Mouse (Mus musculus) heart, embryonic 11.5 days (tissue): ENCODE measurements around the gene Lpcat3. TPM values are rescaled to one million over a fixed set of nuclear protein-coding genes. Genes with fewer than 3 reads are reported as not detected.
"Not testable (repeated sequence)": the region's sequence is repeated elsewhere in the genome, so short reads cannot be mapped to it uniquely, and the experiment has no call there.

Experiments
- ATAC-seq: fragments of 200-750 bp; cut with Nextera tagmentation; replicated peaks from 2 replicates; pipeline ENCODE4 v1.8.0; 2017; ENCODE audit warnings: moderate library complexity; ENCODE audit not compliant: insufficient number of reproducible peaks, low FRiP score, low TSS enrichment
- H3K27ac ChIP-seq: fragments of 300-500 bp; sonication (generic); 2 replicates; pipeline ENCODE4 v1.5.1; 2014; ENCODE audit warnings: mild to moderate bottlenecking, low read depth, low read length
- H3K27me3 ChIP-seq: fragments of 300-500 bp; sonication (generic); 2 replicates; pipeline ENCODE4 v1.6.1; 2014; ENCODE audit warnings: mild to moderate bottlenecking, low read length, mixed read lengths; ENCODE audit not compliant: control insufficient read depth, insufficient read depth
- H3K36me3 ChIP-seq: fragments of 300-500 bp; sonication (generic); 2 replicates; pipeline ENCODE4 v1.6.1; 2014; ENCODE audit warnings: mild to moderate bottlenecking, low read length, moderate library complexity, mixed read lengths; ENCODE audit not compliant: control insufficient read depth, insufficient read depth
- H3K4me1 ChIP-seq: fragments of 300-500 bp; sonication (generic); 2 replicates; pipeline ENCODE4 v1.6.1; 2014; ENCODE audit warnings: low read length; ENCODE audit not compliant: control insufficient read depth, insufficient read depth
- H3K4me2 ChIP-seq: fragments of 300-500 bp; sonication (generic); 2 replicates; pipeline ENCODE4 v1.6.1; 2014; ENCODE audit warnings: mild to moderate bottlenecking, moderate library complexity
- H3K4me3 ChIP-seq: fragments of 300-500 bp; sonication (generic); 2 replicates; pipeline ENCODE4 v1.5.1; 2014; ENCODE audit warnings: low read depth, low read length
- H3K9ac ChIP-seq: fragments of 300-500 bp; sonication (generic); 2 replicates; pipeline ENCODE4 v1.6.1; 2014; ENCODE audit warnings: mild to moderate bottlenecking, low read depth, low read length, moderate library complexity
- H3K9me3 ChIP-seq: fragments of 300-500 bp; sonication (generic); replicated peaks from 2 replicates; pipeline ENCODE4 v1.6.1; 2016; ENCODE audit warnings: low read length; ENCODE audit not compliant: control insufficient read depth
- WGBS: fragments of 180-500 bp; shearing (Covaris S2); extraction: QIAGEN DNeasy Blood & Tissue Kit; methylation state at CpG from one replicate; pipeline ENCODE4 v1.1.7; 2014; ENCODE audit not compliant: insufficient replicate concordance; 5-methylcytosine and 5-hydroxymethylcytosine counted together
- polyA plus RNA-seq: library from polyadenylated mRNA; unstranded; fragments of >200 nt; fragmentation: Nextera tagmentation; extraction: Ambion mirVana; gene quantifications from 2 replicates; pipeline ENCODE4 v1.2.1, GENCODE M21; 2014

The Lpcat3 gene
- polyA plus RNA-seq, 1 experiment from 2014 or later, result 35.5 TPM

DNA sequence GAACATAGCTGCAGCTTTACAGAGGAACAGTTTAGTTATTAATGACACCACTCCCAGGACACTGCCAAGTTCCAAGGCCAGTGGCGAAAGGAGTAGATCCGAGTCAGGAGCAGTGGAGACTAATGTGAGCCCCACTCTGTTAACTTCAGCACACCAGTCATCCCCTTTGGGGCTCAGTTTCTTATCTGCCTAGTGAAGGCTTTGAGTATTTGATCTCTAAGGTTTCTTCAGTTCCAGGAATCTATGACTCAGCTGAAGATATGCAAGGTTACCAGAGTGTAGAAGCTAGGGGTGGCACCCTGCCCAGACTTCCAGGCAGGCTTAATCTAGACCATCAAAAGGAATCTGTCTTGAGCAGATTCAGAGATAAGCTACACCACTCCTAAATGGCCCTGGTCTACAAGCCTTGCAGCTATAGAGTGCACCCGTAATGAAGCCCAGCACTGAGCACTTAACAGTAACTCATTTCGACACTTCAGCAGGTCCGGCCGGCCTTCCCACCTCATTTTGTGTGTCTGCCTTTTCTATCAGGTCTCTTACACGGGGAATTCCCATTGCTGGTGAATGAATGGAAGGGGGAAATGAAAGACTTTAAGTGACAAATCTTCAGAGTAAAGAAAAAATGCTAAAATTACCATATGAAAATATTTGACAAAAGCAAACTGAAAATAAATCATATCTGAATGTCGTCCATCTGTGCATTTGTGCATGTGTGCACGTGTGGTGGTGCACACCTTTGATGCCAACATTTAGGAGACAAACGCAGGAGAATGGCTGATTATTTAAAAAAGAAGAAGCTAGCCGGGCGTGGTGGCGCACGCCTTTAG is 21.0 kb downstream of the Lpcat3 start:
- Histone ChIP-seq H3K9ac (no peak overlapping the region), H3K36me3 (no peaks in the 10 kb centered on the region), H3K27ac (no peak overlapping the region), H3K4me2 (no peak overlapping the region), H3K27me3 (no peaks in the 10 kb centered on the region), H3K4me1 (peaks cover 11% of the 10 kb centered on the region), H3K9me3 (no peaks in the 10 kb centered on the region), H3K4me3 (no peak overlapping the region)
- no peak for ATAC-seq
- 64% methylated on average over 14 of the region's 14 CpGs for WGBS

DNA sequence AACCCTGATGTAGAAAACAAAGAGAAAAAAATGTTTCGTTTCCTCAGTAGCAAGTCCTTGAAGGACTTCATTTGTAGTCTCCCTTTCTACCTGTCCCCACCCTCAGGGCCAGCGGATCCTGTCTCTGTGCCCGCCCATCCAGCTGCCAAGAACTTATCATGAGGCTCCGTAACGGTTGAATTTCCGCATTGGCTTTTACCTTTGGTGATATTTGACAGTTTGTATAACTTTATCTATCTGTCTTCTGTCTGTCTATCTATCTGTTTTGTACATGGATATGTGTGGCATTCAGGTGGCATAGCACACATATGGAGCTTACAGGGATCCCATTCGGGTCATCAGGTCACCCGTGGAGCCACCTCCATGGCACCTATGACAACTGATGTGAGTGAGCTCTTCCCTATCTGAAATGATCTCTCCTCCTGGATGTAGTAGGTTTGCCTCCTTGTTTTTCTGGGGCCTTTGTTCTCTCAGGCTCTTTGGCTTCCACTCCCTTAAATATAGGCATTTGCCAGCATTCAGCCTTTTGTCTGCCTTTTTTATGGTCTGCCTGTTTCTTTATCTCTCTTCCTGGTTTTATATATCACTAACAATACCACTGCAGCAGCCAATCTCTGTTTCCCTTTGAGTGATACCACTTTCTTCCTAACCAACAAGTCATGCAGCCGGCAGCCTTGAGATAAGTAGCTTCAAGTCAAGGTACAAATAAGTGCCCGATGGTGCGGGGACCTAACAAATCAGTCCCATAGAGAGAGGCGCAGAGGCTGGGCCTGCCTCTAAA is 23.0 kb downstream of the Lpcat3 start:
- H3K36me3 ChIP-seq, result no peaks in the 10 kb centered on the region
- no peak overlapping the region for H3K9ac ChIP-seq
- H3K4me2 ChIP-seq, result no peak overlapping the region
- H3K27me3 ChIP-seq, result no peaks in the 10 kb centered on the region
- no peak overlapping the region for H3K27ac ChIP-seq
- H3K4me3 ChIP-seq, result no peak overlapping the region
- H3K9me3 ChIP-seq, result no peaks in the 10 kb centered on the region
- no peak for ATAC-seq
- 77% methylated on average over 12 of the region's 12 CpGs for WGBS
- peaks cover 11% of the 10 kb centered on the region for H3K4me1 ChIP-seq

DNA sequence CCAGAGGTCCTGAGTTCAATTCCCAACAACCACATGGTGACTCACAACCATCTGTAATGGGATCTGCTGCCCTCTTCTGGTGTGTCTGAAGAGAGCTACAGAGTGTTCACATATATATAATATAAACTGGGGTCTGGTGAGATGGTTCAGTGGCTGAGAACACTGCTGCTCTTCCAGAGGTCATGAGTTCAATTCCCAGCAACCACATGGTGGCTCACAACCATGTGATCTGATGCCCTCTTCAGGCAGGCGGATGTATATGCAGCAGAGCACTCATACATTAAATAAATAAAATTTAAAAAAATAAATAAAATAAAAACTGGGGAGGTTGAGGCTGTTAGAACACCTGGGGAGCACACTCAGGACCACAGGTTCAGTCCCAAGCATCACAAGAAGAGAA is 23.8 kb downstream of the Lpcat3 start:
- not testable (repeated sequence) for H3K9ac ChIP-seq, H3K27ac ChIP-seq
- 67% methylated on average over 1 of the region's 1 CpGs for WGBS

GRCm38 (mm10) chr6:124688151-124688758 is 25.4 kb downstream of the Lpcat3 start:
- Histone ChIP-seq H3K27ac (no peak overlapping the region), H3K9ac (no peak overlapping the region), H3K36me3 (no peaks in the 10 kb centered on the region), H3K4me3 (no peak overlapping the region), H3K4me1 (peaks cover 7% of the 10 kb centered on the region), H3K27me3 (no peaks in the 10 kb centered on the region), H3K9me3 (no peaks in the 10 kb centered on the region), H3K4me2 (no peak overlapping the region)
- ATAC-seq, result no peak
- WGBS, result 76% methylated on average over 8 of the region's 8 CpGs

More for the DNA sequence above, 23.8 kb downstream of the Lpcat3 start:
- H3K27me3 ChIP-seq, H3K9me3 ChIP-seq, H3K4me3 ChIP-seq, H3K4me2 ChIP-seq, ATAC-seq, H3K36me3 ChIP-seq: not testable (repeated sequence)
- peaks cover 11% of the 10 kb centered on the region for H3K4me1 ChIP-seq

DNA sequence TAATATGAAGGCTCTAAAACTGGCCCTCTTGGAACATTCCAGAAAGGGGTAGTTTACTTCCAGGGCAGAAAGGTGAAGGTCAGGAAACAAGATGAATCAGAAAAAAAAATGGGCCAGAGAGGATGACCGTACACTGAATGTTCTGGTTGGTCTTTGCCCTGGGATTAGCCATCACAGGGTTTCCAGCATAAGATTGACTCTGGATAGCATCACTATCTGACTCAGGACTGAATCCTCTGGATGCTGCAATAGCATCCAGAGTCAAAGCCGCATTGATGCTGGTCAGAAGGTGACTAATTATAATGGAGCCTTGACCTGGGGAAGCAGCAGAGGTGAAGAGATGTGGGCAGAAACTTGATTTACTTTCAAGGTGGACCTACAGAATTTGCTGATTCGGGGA is 26.2 kb downstream of the Lpcat3 start:
- Histone ChIP-seq H3K36me3 (no peaks in the 10 kb centered on the region), H3K4me3 (no peak overlapping the region), H3K27ac (no peak overlapping the region), H3K27me3 (no peaks in the 10 kb centered on the region), H3K9me3 (no peaks in the 10 kb centered on the region), H3K9ac (no peak overlapping the region), H3K4me2 (no peak overlapping the region), H3K4me1 (peaks cover under 1% of the 10 kb centered on the region)
- WGBS, result 91% methylated on average over 3 of the region's 3 CpGs
- no peak for ATAC-seq

DNA sequence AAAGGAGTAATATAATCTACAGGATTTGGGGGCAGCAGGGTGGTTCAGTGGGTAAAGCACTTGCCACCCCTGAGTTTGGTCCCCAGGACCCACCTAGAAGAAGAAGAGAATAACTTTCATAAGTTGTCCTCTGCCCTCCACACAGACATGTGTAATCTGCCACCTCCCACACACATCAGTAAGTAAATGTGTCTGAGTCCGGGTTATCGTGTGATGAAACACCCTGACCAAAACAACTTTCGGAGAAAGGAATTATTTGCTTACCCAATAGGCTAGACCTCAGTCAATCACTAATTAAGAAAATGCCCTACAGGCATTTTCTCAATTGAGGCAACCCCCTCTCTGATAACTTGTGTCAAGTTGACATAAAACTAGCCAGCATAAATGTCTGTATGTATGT is 27.7 kb downstream of the Lpcat3 start:
- Histone ChIP-seq H3K9ac (no peak overlapping the region), H3K9me3 (no peaks in the 10 kb centered on the region), H3K4me3 (no peak overlapping the region), H3K4me2 (no peak overlapping the region), H3K27ac (no peak overlapping the region), H3K36me3 (no peaks in the 10 kb centered on the region), H3K4me1 (no peaks in the 10 kb centered on the region; the same call in 1 of the 2 replicates), H3K27me3 (no peaks in the 10 kb centered on the region)
- ATAC-seq, result no peak
- 85% methylated on average over 3 of the region's 3 CpGs for WGBS

DNA sequence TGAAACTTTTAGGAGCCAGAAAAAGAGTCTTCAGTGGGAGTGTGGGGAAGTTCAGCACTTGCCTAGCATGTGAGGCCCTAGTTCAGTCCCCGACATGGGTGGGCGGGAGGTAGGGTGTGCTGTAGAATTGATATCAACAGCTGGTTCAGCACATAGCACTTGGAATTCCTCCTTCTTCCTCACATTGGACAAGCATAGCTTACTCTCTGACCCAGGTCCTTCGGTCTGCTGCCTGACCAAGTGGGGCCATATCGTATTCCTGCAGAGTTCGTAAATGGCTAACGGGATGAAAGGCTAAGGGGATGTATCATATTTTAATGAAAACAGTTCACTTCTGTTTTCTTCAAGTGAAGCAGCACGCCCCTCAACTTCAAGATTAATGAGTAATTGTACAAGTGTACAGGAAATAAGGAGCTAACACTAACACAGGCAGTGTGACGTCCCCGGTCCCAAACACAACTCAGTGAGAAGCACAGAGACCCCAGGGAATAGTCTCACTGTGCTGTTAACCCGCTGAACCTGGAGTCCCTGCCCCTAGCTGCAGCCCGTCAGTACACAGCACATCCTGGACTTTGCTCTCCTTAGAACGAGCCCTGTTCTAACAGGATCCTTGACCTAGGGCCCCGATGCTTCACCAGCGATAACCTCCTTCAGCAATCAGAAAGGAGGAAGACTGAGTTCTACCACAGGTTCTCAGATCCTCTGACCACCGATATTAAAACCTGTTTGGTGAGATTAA is 30.6 kb downstream of the Lpcat3 start:
- Histone ChIP-seq H3K36me3 (no peaks in the 10 kb centered on the region), H3K4me3 (no peak overlapping the region), H3K27ac (no peak overlapping the region), H3K9ac (no peak overlapping the region), H3K4me1 (no peaks in the 10 kb centered on the region), H3K9me3 (no peaks in the 10 kb centered on the region), H3K27me3 (no peaks in the 10 kb centered on the region), H3K4me2 (no peak overlapping the region)
- 72% methylated on average over 15 of the region's 15 CpGs for WGBS
- ATAC-seq, result no peak
